Comparison of ENCODE assay signal across 19 mouse cellular contexts in genomic region chr10:62179944-62180343, GRCm38 (mm10). TPM values are rescaled to one million over a fixed set of nuclear protein-coding genes. Genes with fewer than 3 reads are reported as not detected.
"Had no signal": no experiment of that assay in that cellular context is flagged by ENCODE, and none has a peak within 500 bp of the region (broad histone marks: within the 10 kb centered on the region; RNA-seq: fewer than 3 reads in every experiment).

No protein-coding gene starts in this region.

- H3K27me3 ChIP-seq: stomach, embryonic 15.5 days had no signal

- H3K36me3 ChIP-seq: neural tube, embryonic 13.5 days; neural tube, embryonic 15.5 days; stomach, embryonic 15.5 days had no signal

- H3K4me3 ChIP-seq: neural tube, embryonic 13.5 days; neural tube, embryonic 15.5 days; stomach, embryonic 15.5 days had no signal

- DNase-seq: retina, postnatal 1 day; right cerebral cortex, adult 18-20 months; right cerebral cortex, postnatal 14 days; right cerebral cortex, postnatal 25 days; right cerebral cortex, postnatal 4 days; spleen, adult 18-20 months; thymus, adult 18-20 months; thymus, adult 2 months; thymus, postnatal 14 days; thymus, postnatal 25 days; thymus, postnatal 36 days; thymus, postnatal 4 days had no signal

RNA-seq across cellular contexts. Expression of gene Fam241b, which starts 36.2 kb away (rescaled TPM):
- total RNA-seq: neutrophil, adult 5-6 weeks had no signal

RNA-seq across cellular contexts. Expression of gene Neurog3, which starts 47.1 kb away (rescaled TPM):
- total RNA-seq: neutrophil, adult 5-6 weeks had no signal
- polyA plus RNA-seq: spleen, adult 2 months; thymus, postnatal 0 days; urinary bladder, adult 2 months had no signal
